Mouse (Mus musculus) midbrain, embryonic 16.5 days (tissue): Measurements from ENCODE around the gene Atg4d. TPM values are rescaled to one million over a fixed set of nuclear protein-coding genes. Genes with fewer than 3 reads are reported as not detected.
A peak's percentile ranks its signal among the peaks of the same experiment; 100 is the strongest.
"Not testable (repeated sequence)": the region's sequence is repeated elsewhere in the genome, so short reads cannot be mapped to it uniquely, and the experiment has no call there.

Experiments used
- ATAC-seq: fragments of 200-750 bp; cut with Nextera tagmentation; 2 replicates; pipeline ENCODE4 v1.8.0; 2017; ENCODE audit warnings: moderate TSS enrichment
- H3K27ac ChIP-seq: fragments of 300-500 bp; sonication (generic); 2 replicates; pipeline ENCODE4 v1.5.1; 2014; ENCODE audit warnings: mild to moderate bottlenecking, low read length, mixed read lengths
- H3K27me3 ChIP-seq: fragments of 300-500 bp; sonication (generic); 2 replicates; pipeline ENCODE4 v1.6.1; 2014; ENCODE audit warnings: low read depth, low read length, mixed read lengths; ENCODE audit not compliant: control insufficient read depth, insufficient read depth
- H3K36me3 ChIP-seq: fragments of 300-500 bp; sonication (generic); 2 replicates; pipeline ENCODE4 v1.6.1; 2014; ENCODE audit warnings: mild to moderate bottlenecking, low read length, moderate library complexity, mixed read lengths; ENCODE audit not compliant: control insufficient read depth, insufficient read depth
- H3K4me1 ChIP-seq: fragments of 300-500 bp; sonication (generic); 2 replicates; pipeline ENCODE4 v1.6.1; 2014; ENCODE audit warnings: mild to moderate bottlenecking, low read length, mixed read lengths; ENCODE audit not compliant: control insufficient read depth, insufficient read depth
- H3K4me2 ChIP-seq: fragments of 300-500 bp; sonication (generic); 2 replicates; pipeline ENCODE4 v1.6.1; 2014; ENCODE audit warnings: mild to moderate bottlenecking, low read length, mixed read lengths
- H3K4me3 ChIP-seq: fragments of 300-500 bp; sonication (generic); 2 replicates; pipeline ENCODE4 v1.5.1; 2014; ENCODE audit warnings: low read depth, mild to moderate bottlenecking, low read length, moderate library complexity, mixed read lengths
- H3K9ac ChIP-seq: fragments of 300-500 bp; sonication (generic); 2 replicates; pipeline ENCODE4 v1.6.1; 2014; ENCODE audit warnings: low read depth, low read length, mixed read lengths
- H3K9me3 ChIP-seq: fragments of 300-500 bp; sonication (generic); replicated peaks from 2 replicates; pipeline ENCODE4 v1.6.1; 2014; ENCODE audit warnings: mild to moderate bottlenecking, low read length, mixed read lengths; ENCODE audit not compliant: control insufficient read depth, poor library complexity, severe bottlenecking
- WGBS: fragments of 180-500 bp; shearing (Covaris S2); extraction: QIAGEN DNeasy Blood & Tissue Kit; methylation state at CpG from one replicate; pipeline ENCODE4 v1.1.7; 2014; 5-methylcytosine and 5-hydroxymethylcytosine counted together
- polyA plus RNA-seq: library from polyadenylated mRNA; unstranded; fragments of >200 nt; fragmentation: Nextera tagmentation; extraction: Ambion mirVana; gene quantifications from 2 replicates; pipeline ENCODE4 v1.2.1, GENCODE M21; 2015

Atg4d gene
- polyA plus RNA-seq, 1 experiment from 2014 or later: 43.0 TPM

- WGBS: 82% methylated on average over 13 of the region's 13 CpGs
Measured at GRCm38 (mm10) chr9:21288404-21289336, 23.6 kb downstream of the Atg4d start.

GRCm38 (mm10) chr9:21289337-21289671 is 24.2 kb downstream of the Atg4d start:
- Histone ChIP-seq H3K27ac (no peak overlapping the region), H3K4me2 (no peak overlapping the region; the same call in 1 of the 2 replicates), H3K9me3 (no peaks in the 10 kb centered on the region), H3K9ac (no peak overlapping the region), H3K27me3 (no peaks in the 10 kb centered on the region), H3K36me3 (0 out of 2 replicates have a peak, but pooled peaks cover 3% of the 10 kb centered on the region), H3K4me3 (no peak overlapping the region), H3K4me1 (peaks cover 29% of the 10 kb centered on the region)
- ATAC-seq: no peak
- 84% methylated on average over 2 of the region's 2 CpGs for WGBS

More at GRCm38 (mm10) chr9:21288404-21289336, 23.6 kb downstream of the Atg4d start:
- H3K27ac ChIP-seq: peak overlapping the region; percentile 91
- peak overlapping the region; percentile 90 for H3K4me2 ChIP-seq
- ATAC-seq: no peak
- H3K9ac ChIP-seq: peak overlapping the region; percentile 81
- H3K4me1 ChIP-seq: peaks cover 29% of the 10 kb centered on the region
- H3K9me3 ChIP-seq: no peaks in the 10 kb centered on the region
- no peaks in the 10 kb centered on the region for H3K27me3 ChIP-seq
- peak overlapping the region; percentile 74 for H3K4me3 ChIP-seq
- 0 out of 2 replicates have a peak, but pooled peaks cover 6% of the 10 kb centered on the region for H3K36me3 ChIP-seq

- Histone ChIP-seq H3K4me1 (peaks cover 29% of the 10 kb centered on the region), H3K9ac (peak overlapping the region; percentile 84), H3K36me3 (no peaks in the 10 kb centered on the region), H3K27me3 (no peaks in the 10 kb centered on the region), H3K4me2 (peak overlapping the region; percentile 72), H3K9me3 (no peaks in the 10 kb centered on the region), H3K27ac (peak overlapping the region; percentile 70), H3K4me3 (peak overlapping the region; percentile 78)
- ATAC-seq: no peak
- WGBS: under 1% methylated on average over 20 of the region's 20 CpGs
Measured at GRCm38 (mm10) chr9:21290589-21290988, 25.5 kb downstream of the Atg4d start.

GRCm38 (mm10) chr9:21291022-21291787 is 26.1 kb downstream of the Atg4d start, which contains the start of gene Cdkn2d:
Gene Cdkn2d, minus strand, starts transcription at chr9:21291407.
- Histone ChIP-seq H3K4me2 (peak within 1 kb of the TSS; percentile 72), H3K27me3 (no peaks in the 10 kb centered on the region), H3K4me1 (peaks cover 28% of the 10 kb centered on the region), H3K4me3 (peak within 1 kb of the TSS; percentile 78), H3K9me3 (no peaks in the 10 kb centered on the region), H3K27ac (peak within 1 kb of the TSS; percentile 70), H3K9ac (peak within 1 kb of the TSS; percentile 84), H3K36me3 (no peaks in the 10 kb centered on the region)
- peak; percentile 95 for ATAC-seq
- WGBS: under 1% methylated on average over 46 of the region's 51 CpGs

GRCm38 (mm10) chr9:21291868-21292267 is 26.8 kb downstream of the Atg4d start:
- 16% methylated on average over 7 of the region's 7 CpGs for WGBS
- H3K9ac ChIP-seq, H3K36me3 ChIP-seq: not testable (repeated sequence)

GRCm38 (mm10) chr9:21292271-21292670 is 27.2 kb downstream of the Atg4d start:
- ATAC-seq: no peak
- Histone ChIP-seq H3K27me3 (no peaks in the 10 kb centered on the region), H3K9me3 (no peaks in the 10 kb centered on the region), H3K4me1 (peaks cover 17% of the 10 kb centered on the region), H3K4me2 (no peak overlapping the region), H3K4me3 (no peak overlapping the region), H3K36me3 (no peaks in the 10 kb centered on the region), H3K9ac (no peak overlapping the region), H3K27ac (no peak overlapping the region)
- 94% methylated on average over 3 of the region's 3 CpGs for WGBS

More at GRCm38 (mm10) chr9:21291868-21292267, 26.8 kb downstream of the Atg4d start:
- H3K27ac ChIP-seq, H3K9me3 ChIP-seq, ATAC-seq, H3K27me3 ChIP-seq: not testable (repeated sequence)
- Histone ChIP-seq H3K4me1 (peaks cover 21% of the 10 kb centered on the region), H3K4me2 (peak overlapping the region; percentile 72), H3K4me3 (peak overlapping the region; percentile 78)

GRCm38 (mm10) chr9:21299014-21299413 is 33.9 kb downstream of the Atg4d start:
- Histone ChIP-seq H3K36me3 (no peaks in the 10 kb centered on the region), H3K4me2 (no peak overlapping the region), H3K27me3 (no peaks in the 10 kb centered on the region), H3K4me3 (no peak overlapping the region), H3K9ac (no peak overlapping the region), H3K27ac (no peak overlapping the region), H3K9me3 (0 out of 2 replicates have a peak, but pooled peaks cover 2% of the 10 kb centered on the region), H3K4me1 (no peaks in the 10 kb centered on the region)
- WGBS: 84% methylated on average over 10 of the region's 10 CpGs
- no peak for ATAC-seq

- no peak overlapping the region for H3K9ac ChIP-seq
- no peak overlapping the region for H3K4me2 ChIP-seq
- no peaks in the 10 kb centered on the region for H3K27me3 ChIP-seq
- no peak overlapping the region for H3K27ac ChIP-seq
- H3K4me1 ChIP-seq: no peaks in the 10 kb centered on the region
- H3K36me3 ChIP-seq: no peaks in the 10 kb centered on the region
- no peak overlapping the region for H3K4me3 ChIP-seq
- no peak for ATAC-seq
- H3K9me3 ChIP-seq: 0 out of 2 replicates have a peak, but pooled peaks cover 2% of the 10 kb centered on the region
- WGBS: 89% methylated on average over 7 of the region's 7 CpGs
Measured at GRCm38 (mm10) chr9:21305065-21305464, 40.0 kb downstream of the Atg4d start.
